Mouse (Mus musculus) erythroblast, embryonic 14.5 days (primary cell): ENCODE data around the gene Ufc1.

Experiments
- GATA1 ChIP-seq: IDR thresholded peaks from 2 replicates; pipeline ENCODE4 v1.6.1; 2012; ENCODE audit warnings: low read length, inconsistent platforms, mixed read lengths
- TAL1 ChIP-seq: IDR thresholded peaks from 3 replicates; pipeline ENCODE4 v1.6.1; 2012; ENCODE audit warnings: low read length, inconsistent platforms, mixed read lengths

DNA sequence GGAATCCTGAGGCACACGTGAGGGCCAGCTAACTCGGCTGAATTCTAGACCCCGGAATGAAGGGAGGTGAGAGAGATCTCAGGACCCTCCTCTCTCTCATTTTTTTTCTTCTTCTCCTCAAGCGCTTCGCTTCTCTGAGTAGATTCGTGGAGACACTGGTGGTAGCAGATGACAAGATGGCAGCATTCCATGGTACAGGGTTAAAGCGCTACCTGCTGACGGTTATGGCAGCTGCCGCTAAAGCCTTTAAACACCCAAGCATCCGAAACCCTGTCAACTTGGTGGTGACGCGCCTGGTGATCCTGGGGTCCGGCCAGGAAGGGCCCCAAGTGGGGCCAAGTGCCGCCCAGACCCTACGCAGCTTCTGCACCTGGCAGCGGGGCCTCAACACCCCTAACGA, 42.4 kb downstream of the Ufc1 start:
- TF ChIP-seq GATA1 (no peak), TAL1 (no peak)
